Mouse (Mus musculus): Measurements from ENCODE around the gene Itgb7.

Itgb7 gene

DNA sequence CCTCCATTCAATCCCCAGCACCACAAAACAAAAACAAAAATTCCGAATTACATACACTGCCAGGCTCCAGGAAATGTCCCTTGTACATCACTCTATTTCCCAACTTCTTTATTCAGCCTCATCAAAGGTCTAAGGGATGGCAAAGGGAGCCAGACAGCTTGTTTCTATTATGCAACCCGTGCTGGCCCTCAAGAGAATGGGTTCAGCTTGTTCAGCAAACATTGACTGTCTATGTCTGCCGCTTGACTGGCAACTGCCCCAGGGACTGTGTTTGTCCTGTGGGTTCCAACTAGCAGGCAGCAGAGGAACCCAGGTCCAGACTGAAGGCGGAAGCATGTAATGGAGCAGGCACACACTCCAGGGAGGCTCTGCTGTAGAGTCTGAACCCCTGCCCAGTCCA is 32.9 kb downstream of the Itgb7 start:
- DNase-seq (ENCODE audit: extremely low read depth, insufficient read length, low spot score) = no peak

DNA sequence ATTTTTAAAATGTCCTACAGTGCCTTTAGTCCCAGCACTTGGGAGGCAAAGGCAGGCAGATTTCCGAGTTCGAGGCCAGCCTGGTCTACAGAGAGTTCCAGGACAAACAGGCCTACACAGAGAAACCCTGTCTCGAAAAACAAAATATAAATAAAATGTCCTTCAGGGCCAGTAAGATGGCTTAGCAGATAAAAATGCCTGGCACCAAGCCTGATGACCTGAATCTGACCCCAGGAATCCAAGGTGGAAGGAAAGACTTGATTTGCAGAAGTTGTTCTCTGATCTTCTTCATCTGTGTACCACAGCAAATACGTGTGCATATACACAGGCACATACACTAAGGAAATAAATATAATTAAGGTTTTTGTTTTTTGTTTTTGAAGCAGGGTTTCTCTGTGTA is 36.4 kb downstream of the Itgb7 start:
- no peak for DNase-seq (ENCODE audit: extremely low read depth, insufficient read length, low spot score)

DNA sequence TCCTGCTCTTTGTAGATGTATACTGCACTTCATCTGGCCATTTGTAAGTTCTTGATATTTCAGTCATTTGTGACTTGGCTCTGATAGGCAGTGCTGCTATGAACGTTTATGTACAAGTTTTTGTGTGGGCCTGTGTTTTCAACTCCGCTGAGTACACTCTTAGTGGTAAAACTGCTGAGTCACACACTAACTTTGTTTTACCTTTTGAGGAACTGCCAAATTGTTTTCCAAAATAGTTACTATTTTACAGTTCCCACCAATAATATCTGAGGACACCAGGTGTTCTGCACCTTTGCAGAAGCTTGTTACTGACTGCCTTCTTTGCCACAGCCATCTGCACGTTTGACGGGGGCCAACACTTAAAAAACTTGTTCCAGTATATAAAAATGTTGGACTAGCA is 37.3 kb downstream of the Itgb7 start:
- no peak for DNase-seq (ENCODE audit: extremely low read depth, insufficient read length, low spot score)

DNA sequence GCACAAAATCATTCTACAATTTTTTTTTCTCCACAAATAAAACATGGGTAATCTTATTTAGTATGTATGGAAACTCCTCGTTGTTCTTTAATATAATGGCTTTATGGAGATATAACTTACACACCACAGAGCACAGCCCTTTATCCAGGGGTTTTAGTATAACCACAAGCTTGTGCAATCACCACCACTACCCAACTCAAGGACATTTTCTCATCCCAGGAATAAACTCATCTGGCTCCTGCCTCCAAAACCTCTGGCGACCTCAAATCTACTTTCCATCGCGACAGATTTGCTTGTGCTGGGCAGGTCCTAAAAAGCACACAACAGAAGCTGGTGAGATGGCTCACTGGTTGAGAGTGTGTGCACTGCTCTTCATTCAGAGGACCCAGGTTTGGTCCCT is 38.1 kb downstream of the Itgb7 start:
- no peak for DNase-seq (ENCODE audit: extremely low read depth, insufficient read length, low spot score)

DNA sequence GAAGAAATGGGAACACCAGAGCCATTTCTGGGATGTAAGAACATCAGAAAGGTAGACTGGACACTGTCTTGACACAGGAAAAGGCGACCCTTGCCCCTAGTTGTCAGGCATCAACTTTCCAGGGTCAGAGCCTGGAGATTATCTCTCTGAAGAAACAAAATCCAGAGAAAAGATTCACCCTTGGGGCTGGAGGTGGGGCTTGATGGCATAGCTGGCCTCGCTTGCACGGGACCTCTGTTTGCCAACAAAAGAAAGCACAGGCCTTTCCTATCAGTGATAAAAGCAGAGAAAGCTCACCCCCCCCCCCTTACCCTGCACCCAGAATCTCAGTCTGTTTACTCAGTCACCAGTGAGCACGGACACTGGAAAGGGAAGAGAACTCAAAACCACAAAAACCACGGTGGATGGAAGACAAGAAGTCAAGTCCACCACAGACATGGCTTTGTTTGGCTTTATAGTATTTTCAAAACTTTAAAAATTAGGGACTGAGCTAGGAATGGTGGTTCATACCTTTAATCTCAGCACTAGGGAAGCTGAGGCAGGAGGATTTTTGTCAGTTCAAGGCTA is 38.8 kb downstream of the Itgb7 start:
- DNase-seq (ENCODE audit: extremely low read depth, insufficient read length, low spot score) = no peak

DNA sequence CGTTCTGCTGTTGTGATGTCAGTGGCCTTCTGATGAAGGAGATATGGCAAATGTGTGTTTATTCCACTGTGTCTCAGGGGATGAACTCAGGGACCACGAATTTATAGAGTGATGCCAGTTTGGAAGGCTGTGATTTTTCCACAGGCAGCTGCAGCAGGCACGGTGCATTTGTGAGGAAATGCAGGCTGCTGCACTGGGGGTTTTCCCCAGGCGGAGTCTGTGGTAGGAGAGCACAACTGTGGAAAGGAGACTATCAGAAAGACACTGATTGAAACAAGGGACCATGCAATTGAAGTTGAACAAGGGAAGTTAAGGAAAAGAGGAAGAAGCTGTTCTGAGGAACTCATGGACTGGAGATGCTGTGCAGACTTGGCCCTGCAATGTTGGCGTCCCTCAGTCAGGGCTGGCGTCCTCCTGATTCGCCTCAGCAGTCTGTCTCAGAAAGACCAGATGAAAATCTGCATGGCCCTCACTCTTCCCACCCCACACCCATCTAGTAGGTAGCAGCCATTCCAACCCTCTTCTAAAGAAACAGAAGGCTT is 39.4 kb downstream of the Itgb7 start:
- DNase-seq (ENCODE audit: extremely low read depth, insufficient read length, low spot score) = no peak

DNA sequence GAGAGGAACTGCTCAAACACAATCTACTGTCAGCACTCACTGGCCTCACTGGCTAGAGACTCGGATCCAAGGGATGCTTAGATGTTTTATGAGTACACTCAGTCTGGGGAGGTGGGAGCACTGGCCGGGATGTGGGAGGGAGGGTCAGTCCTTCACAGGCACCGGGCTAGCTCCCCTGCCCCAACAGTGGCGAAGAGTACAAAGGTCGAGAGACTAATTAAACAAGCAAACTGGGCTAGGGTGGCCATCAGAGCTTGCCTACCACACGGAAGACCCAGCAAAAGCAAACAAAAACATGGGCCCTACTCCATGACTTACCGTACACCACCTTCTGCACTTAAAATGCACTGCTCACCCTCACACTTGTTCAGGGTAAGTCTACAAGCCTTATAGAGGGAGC is 40.0 kb downstream of the Itgb7 start:
- DNase-seq (ENCODE audit: extremely low read depth, insufficient read length, low spot score) = no peak

DNA sequence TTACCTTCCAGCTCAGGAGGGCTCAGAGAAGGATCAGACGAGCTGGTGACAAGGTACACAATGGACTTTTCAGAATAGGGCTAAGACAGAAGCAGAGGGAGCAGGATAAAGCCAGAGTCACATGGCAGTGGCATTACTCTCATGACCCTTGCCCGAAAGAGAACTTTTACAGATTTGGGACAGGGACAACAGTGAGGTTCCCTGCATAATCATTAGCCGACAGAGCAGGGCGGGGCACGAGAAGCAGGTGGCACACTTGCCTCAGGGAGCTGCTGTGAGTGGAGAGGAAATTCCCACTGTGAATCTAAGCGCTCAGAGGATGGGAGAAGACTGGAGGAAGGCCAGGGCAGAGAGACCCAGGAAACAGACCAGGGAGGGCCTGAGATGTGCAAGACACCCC is 42.9 kb downstream of the Itgb7 start:
- no peak for DNase-seq (ENCODE audit: extremely low read depth, insufficient read length, low spot score)

DNA sequence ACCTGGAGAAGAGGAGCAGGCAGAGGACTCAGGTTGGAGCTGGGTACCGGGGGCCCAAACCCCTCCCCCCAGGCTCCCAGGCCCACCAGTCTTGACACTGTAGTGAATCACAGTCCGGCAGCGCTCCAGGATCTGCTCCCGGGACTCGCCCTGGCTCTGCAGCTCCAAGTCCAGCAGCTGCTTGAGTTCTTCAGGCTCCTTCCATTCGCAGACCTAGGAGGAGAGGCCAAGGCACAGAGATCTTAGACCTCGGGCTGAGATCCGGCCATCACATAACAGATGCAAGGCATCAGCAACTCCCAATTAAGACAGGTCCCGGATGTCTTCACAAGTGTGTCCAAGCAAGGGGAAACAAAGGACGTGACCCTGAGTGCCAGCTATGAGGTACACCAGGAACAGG is 43.6 kb downstream of the Itgb7 start:
- DNase-seq (ENCODE audit: extremely low read depth, insufficient read length, low spot score) = no peak

DNA sequence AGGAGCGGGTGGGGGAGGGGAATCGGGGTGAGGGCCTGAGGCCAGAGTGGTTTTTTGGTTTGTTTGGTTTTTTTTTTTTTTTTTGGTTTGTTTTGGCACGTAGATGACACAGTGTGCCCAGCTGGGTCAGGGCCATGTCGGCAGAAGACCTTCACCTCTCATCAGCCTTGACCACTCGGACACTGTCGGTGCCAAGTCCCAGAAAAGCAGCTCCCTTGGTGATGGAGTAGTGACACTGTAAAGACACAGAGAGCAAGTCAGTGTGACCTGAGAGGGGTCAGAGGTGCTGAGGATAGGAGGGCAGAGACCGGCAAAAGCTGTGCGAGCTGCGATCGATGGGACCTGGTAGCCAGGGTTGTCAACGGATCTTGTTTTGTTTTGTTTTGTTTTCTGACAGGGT is 45.5 kb downstream of the Itgb7 start:
- DNase-seq (ENCODE audit: extremely low read depth, insufficient read length, low spot score) = no peak

DNA sequence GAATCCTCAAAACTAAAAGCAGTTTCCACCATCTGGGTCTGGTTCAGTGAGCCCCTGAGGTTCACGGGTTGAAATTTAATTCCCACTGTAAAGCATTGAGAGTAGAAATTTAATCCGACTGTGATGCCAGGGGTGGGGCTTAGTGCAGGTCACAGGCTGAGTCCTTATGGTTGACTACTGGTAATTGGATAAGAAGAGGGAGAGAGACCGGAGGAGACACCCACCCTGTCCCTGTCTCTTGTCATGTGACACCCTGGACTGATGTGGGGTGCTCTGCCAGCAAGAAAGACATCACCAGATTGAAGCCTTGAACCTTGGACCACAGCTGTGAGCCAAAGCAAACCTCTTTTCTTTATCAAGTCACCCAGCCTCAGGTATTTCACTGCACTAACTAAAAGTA is 48.7 kb downstream of the Itgb7 start:
- DNase-seq (ENCODE audit: extremely low read depth, insufficient read length, low spot score) = no peak

DNA sequence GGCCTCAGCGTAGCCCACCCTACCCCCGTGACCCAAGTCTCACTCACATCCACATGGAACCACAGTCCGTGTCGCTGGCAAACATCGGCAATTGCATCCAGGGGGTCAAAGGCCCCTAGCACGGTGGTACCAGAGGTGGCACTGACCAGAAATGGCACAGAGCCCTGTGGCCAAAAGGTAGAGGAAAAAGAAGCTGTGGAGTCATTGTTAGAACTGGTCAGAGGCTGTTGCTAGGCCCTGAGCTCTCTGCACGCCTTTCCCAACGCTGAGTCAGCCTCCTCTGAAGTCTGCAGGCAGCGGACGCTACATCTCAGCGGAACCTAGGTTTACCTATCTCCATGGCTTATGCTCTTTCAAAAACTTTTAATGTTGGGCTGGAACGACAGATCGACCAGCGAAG is 51.8 kb downstream of the Itgb7 start:
- DNase-seq (ENCODE audit: extremely low read depth, insufficient read length, low spot score) = no peak

DNA sequence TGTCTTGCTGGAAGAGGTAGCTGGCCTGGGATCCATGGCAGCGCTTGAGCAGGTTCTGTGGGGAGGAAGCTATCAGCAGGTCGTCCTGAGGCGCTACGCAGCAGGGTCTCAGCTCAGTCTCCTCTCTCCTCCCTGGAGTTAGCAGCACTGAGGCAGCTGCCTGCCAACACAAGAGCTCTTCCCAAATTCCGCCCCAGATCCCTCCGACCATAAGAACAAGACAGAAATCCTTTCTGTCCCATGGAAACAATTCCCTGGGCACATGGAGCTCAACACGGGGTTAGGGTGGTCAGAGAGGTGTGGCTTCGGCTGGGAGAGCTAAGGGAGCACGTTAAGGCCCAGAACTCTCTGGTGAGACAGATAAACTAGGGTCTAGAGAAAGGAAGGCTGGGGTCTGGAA is 52.6 kb downstream of the Itgb7 start:
- DNase-seq (ENCODE audit: extremely low read depth, insufficient read length, low spot score) = no peak

DNA sequence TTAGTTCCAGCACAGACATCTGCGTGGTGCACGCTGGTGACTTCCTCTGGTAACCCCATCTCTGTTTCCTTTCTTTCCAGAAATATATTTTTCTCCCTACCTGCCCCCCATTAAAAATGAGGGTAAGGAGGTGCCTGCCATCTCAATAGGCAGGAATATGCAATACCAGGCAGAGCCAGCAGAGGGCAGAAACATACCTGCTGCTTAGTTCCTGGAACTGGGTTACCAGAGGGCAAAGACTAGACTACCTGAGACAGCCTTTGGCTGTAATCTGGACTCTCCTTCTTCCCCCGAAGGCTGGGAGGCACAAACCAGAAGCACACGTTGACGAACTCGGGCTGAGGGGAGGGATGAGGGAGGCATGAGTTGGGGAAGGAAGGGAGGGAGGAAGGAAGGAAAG is 53.5 kb downstream of the Itgb7 start:
- DNase-seq (ENCODE audit: extremely low read depth, insufficient read length, low spot score) = no peak

DNA sequence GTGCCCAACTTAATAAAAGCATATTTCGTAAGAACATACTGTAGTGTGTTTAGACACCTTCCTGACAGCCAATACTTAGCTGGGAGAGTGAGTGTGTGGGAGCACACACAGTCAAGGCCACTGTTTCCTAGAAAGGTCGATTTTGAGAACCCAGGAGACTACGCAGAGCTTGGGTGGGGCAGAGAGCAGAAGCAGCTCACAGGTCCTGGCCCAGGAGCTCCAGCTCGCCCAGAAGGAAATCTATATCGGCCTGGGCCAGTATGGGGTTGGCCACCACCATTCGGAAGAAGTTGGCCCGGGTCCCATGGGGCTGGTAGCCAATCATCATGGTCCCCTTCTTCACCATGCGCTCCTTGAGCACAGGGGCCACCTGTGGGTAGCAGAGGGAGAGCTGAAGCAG is 54.3 kb downstream of the Itgb7 start:
- no peak for DNase-seq (ENCODE audit: extremely low read depth, insufficient read length, low spot score)

DNA sequence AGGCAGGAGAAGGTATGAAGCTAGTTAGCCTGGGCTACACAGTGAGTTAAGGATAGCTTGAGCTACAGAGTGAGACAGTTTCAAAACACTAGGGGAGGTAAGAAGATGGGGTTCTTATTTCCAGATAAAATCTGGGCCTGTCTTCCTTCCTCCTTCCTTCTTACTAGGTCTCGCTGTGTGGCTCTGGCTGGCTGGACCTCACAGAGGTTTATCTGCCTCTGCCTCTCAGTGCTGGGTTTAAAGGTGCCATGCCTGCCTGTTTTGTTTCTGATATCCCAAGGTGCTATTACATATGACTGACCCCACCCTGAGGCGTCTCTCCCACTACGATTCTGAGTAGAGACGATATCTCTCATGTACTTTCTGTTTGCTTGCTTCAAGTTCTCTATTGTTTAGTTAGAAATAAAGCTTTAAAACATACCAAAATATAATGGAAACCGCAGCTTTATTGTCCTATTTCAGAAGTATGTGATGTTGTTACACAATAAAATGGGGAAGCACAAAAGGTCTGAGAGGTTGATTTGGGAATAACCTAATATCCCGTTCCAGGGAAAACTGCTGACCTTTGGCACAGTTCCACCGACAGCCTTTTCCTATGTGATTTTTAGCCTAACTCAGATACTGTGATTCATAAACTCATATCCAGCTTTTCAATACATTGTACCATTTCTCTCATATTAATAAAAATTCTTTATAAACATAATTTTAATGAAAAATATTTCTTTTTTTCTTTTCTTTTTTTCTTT is 55.0 kb downstream of the Itgb7 start:
- no peak for DNase-seq (ENCODE audit: extremely low read depth, insufficient read length, low spot score)

DNA sequence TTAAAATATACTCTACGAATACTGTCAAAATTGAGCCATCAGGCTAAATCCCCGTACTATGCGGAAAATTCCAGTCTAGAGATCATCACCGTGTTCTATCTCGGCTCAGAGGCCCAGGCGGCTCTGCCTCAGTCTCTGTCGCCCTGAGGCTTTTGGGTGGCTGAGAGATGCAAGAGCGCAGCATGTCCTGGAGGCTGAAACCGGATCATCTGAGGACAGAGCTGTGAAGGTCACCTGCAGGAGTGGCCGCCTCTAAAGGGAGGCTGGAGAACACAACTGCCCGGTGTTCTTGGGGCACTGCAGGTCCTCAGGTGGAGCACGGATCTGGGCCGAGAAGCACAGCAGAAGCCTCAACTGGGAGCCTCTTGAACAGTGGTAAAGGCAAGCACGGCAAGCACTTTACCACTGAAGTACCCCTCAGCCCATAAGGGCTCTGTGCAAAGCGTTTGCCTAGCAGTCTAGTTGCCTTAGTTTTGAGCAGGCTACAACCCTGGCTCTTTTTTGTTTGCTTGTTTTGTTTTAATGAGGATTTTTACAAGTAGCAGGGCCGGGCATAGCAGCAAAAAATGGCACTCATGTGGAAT is 55.9 kb downstream of the Itgb7 start:
- no peak for DNase-seq (ENCODE audit: extremely low read depth, insufficient read length, low spot score)

DNA sequence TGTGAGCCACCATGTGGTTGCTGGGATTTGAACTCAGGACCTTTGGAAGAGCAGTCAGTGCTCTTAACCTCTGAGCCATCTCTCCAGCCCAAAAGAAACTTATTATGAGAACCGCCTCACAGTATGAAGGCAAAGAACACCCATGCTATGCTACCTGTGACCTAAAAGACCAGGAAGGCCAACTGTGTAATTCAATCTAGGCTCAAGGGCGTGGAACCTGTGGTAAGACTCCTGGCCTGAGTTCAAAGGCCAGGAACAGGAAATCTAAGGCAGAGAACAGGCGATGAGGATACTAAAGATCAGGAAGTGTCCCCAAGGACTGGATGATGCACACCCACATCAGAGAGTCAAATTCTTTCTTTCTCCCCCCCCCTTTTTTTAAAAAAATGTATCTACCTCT is 58.2 kb downstream of the Itgb7 start:
- no peak for DNase-seq (ENCODE audit: extremely low read depth, insufficient read length, low spot score)

DNA sequence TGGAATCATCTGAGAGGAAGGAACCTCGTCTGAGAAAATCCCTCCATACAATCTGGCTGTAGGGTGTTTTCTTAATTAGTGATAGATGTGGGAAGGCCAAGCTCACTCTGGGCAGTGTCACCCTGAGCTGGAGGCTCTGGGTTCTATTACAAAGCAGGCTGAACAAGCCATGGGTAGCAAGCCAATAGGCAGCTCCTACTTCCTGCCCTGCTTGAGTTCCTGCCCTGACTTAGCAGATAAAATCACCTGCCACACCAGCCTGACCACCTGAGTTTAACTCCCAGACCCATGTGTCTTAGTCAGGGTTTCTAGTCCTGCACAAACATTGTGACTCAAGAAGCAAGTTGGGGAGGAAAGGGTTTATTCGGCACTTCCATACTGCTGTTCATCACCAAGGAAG is 62.7 kb downstream of the Itgb7 start:
- DNase-seq (ENCODE audit: extremely low read depth, insufficient read length, low spot score) = no peak

DNA sequence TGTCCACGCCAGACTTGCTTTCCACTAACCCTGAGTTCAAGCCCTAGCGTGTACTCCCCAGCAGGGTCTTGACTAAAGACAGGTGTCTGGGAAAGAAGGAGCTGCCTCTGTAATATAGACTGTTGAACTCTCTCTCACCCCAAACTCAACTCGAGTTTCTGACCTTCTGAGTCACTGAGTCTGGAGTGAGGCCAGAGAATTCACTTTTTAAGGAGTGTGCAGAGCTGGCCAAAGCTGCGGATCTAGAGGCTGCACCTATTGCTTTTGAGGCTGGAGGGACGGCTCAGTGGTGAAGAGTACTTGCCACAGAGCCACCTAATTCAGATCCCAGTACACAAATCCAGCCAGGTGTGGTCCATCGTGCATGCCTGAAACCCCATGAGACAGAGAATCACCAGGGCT is 64.1 kb downstream of the Itgb7 start:
- DNase-seq (ENCODE audit: extremely low read depth, insufficient read length, low spot score) = peak; percentile 74

Data from 3134 (cell line).